Mouse (Mus musculus) forebrain, embryonic 11.5 days (tissue): ENCODE data around the gene Wipf3. TPM values are rescaled to one million over a fixed set of nuclear protein-coding genes. Genes with fewer than 3 reads are reported as not detected.
A peak's percentile ranks its signal among the peaks of the same experiment; 100 is the strongest.

Experiments used
- ATAC-seq: fragments of 200-750 bp; cut with Nextera tagmentation; replicated peaks from 2 replicates; pipeline ENCODE4 v1.8.0; 2017; ENCODE audit warnings: moderate TSS enrichment; ENCODE audit not compliant: low FRiP score
- DNase-seq: peaks from one replicate; pipeline ENCODE4 v3.0.0-alpha.2; 2017; ENCODE audit warnings: low spot score
- H3K27ac ChIP-seq: fragments of 300-500 bp; sonication (generic); 2 replicates; pipeline ENCODE4 v1.5.1; 2014; ENCODE audit warnings: low read depth, low read length
- H3K27me3 ChIP-seq: fragments of 300-500 bp; sonication (generic); 2 replicates; pipeline ENCODE4 v1.6.1; 2014; ENCODE audit warnings: mild to moderate bottlenecking, low read length, mixed read lengths; ENCODE audit not compliant: control insufficient read depth, insufficient read depth
- H3K36me3 ChIP-seq: fragments of 300-500 bp; sonication (generic); 2 replicates; pipeline ENCODE4 v1.6.1; 2014; ENCODE audit warnings: mild to moderate bottlenecking, low read length, moderate library complexity, mixed read lengths; ENCODE audit not compliant: control insufficient read depth, insufficient read depth
- H3K4me1 ChIP-seq: fragments of 300-500 bp; sonication (generic); replicated peaks from 2 replicates; pipeline ENCODE4 v1.6.1; 2014; ENCODE audit warnings: low read length, mixed read lengths; ENCODE audit not compliant: control insufficient read depth, insufficient read depth
- H3K4me2 ChIP-seq: fragments of 300-500 bp; sonication (generic); 2 replicates; pipeline ENCODE4 v1.6.1; 2014; ENCODE audit warnings: low read depth, mild to moderate bottlenecking, low read length, moderate library complexity, mixed read lengths; ENCODE audit not compliant: severe bottlenecking
- H3K4me3 ChIP-seq: fragments of 300-500 bp; sonication (generic); 2 replicates; pipeline ENCODE4 v1.5.1; 2014; ENCODE audit warnings: low read depth, low read length
- H3K9ac ChIP-seq: fragments of 300-500 bp; sonication (generic); 2 replicates; pipeline ENCODE4 v1.6.1; 2014; ENCODE audit warnings: low read length
- H3K9me3 ChIP-seq: fragments of 300-500 bp; sonication (generic); 2 replicates; pipeline ENCODE4 v1.6.1; 2016; ENCODE audit warnings: low read length, mixed read lengths; ENCODE audit not compliant: control insufficient read depth
- WGBS: fragments of 180-500 bp; shearing (Covaris S2); extraction: QIAGEN DNeasy Blood & Tissue Kit; methylation state at CpG from one replicate; pipeline ENCODE4 v1.1.7; 2014; 5-methylcytosine and 5-hydroxymethylcytosine counted together
- polyA plus RNA-seq: library from polyadenylated mRNA; unstranded; fragments of >200 nt; fragmentation: Nextera tagmentation; extraction: Ambion mirVana; gene quantifications from 2 replicates; pipeline ENCODE4 v1.2.1, GENCODE M21; 2014

Gene Wipf3
- 0.96 and 1.3 TPM in 2 replicates for polyA plus RNA-seq

- Histone ChIP-seq H3K27ac (no peak within 1 kb of the TSS), H3K4me2 (peak within 1 kb of the TSS; percentile 96), H3K9me3 (no peaks in the 10 kb centered on the region), H3K4me1 (peaks cover 7% of the 10 kb centered on the region; the same call in 1 of the 2 replicates), H3K27me3 (peaks cover 12% of the 10 kb centered on the region), H3K9ac (peak within 1 kb of the TSS; percentile 63), H3K4me3 (peak within 1 kb of the TSS; percentile 52), H3K36me3 (no peaks in the 10 kb centered on the region)
- DNase-seq (peak; percentile 75), ATAC-seq (peak; percentile 84)
- under 1% methylated on average over 67 of the region's 71 CpGs for WGBS
These were observed at the start of gene Wipf3 for GRCm38 (mm10) chr6:54429447-54430194. TSS of gene Wipf3 (plus strand) at chr6:54429603.

GRCm38 (mm10) chr6:54382636-54383035 is 46.8 kb upstream of the Wipf3 start:
- no peaks in the 10 kb centered on the region for H3K36me3 ChIP-seq
- H3K4me3 ChIP-seq = no peak overlapping the region
- H3K27me3 ChIP-seq = no peaks in the 10 kb centered on the region
- DNase-seq = no peak
- ATAC-seq = no peak
- 75% methylated on average over 8 of the region's 8 CpGs for WGBS
- no peak overlapping the region for H3K4me2 ChIP-seq
- no peak overlapping the region for H3K27ac ChIP-seq
- no peaks in the 10 kb centered on the region for H3K9me3 ChIP-seq
- H3K9ac ChIP-seq = no peak overlapping the region
- H3K4me1 ChIP-seq = no peaks in the 10 kb centered on the region

GRCm38 (mm10) chr6:54383893-54384524 is 45.4 kb upstream of the Wipf3 start:
- Histone ChIP-seq H3K27ac (no peak overlapping the region), H3K4me2 (no peak overlapping the region), H3K9me3 (no peaks in the 10 kb centered on the region), H3K4me1 (no peaks in the 10 kb centered on the region), H3K4me3 (no peak overlapping the region), H3K9ac (no peak overlapping the region), H3K27me3 (no peaks in the 10 kb centered on the region), H3K36me3 (no peaks in the 10 kb centered on the region)
- WGBS = 63% methylated on average over 12 of the region's 12 CpGs
- no peak for DNase-seq
- ATAC-seq = no peak

GRCm38 (mm10) chr6:54384777-54385176 is 44.6 kb upstream of the Wipf3 start:
- no peaks in the 10 kb centered on the region for H3K9me3 ChIP-seq
- H3K4me2 ChIP-seq = no peak overlapping the region
- H3K4me1 ChIP-seq = no peaks in the 10 kb centered on the region
- ATAC-seq (no peak), DNase-seq (no peak)
- H3K27me3 ChIP-seq = no peaks in the 10 kb centered on the region
- H3K27ac ChIP-seq = no peak overlapping the region
- no peaks in the 10 kb centered on the region for H3K36me3 ChIP-seq
- WGBS = 97% methylated on average over 1 of the region's 1 CpGs
- no peak overlapping the region for H3K9ac ChIP-seq
- H3K4me3 ChIP-seq = no peak overlapping the region

- 82% methylated on average over 4 of the region's 4 CpGs for WGBS
- no peaks in the 10 kb centered on the region for H3K4me1 ChIP-seq
- no peak overlapping the region for H3K4me3 ChIP-seq
- H3K27me3 ChIP-seq = no peaks in the 10 kb centered on the region
- DNase-seq (no peak), ATAC-seq (no peak)
- no peak overlapping the region for H3K27ac ChIP-seq
- H3K9me3 ChIP-seq = no peaks in the 10 kb centered on the region
- H3K9ac ChIP-seq = no peak overlapping the region
- H3K36me3 ChIP-seq = no peaks in the 10 kb centered on the region
- H3K4me2 ChIP-seq = no peak overlapping the region
These were observed 43.0 kb upstream of the Wipf3 start for GRCm38 (mm10) chr6:54386429-54386828.

GRCm38 (mm10) chr6:54387044-54387443 is 42.4 kb upstream of the Wipf3 start:
- DNase-seq (no peak), ATAC-seq (no peak)
- H3K4me3 ChIP-seq = no peak overlapping the region
- no peaks in the 10 kb centered on the region for H3K9me3 ChIP-seq
- H3K9ac ChIP-seq = no peak overlapping the region
- no peaks in the 10 kb centered on the region for H3K36me3 ChIP-seq
- no peak overlapping the region for H3K4me2 ChIP-seq
- no peak overlapping the region for H3K27ac ChIP-seq
- 87% methylated on average over 3 of the region's 3 CpGs for WGBS
- no peaks in the 10 kb centered on the region for H3K4me1 ChIP-seq
- no peaks in the 10 kb centered on the region for H3K27me3 ChIP-seq

- H3K4me1 ChIP-seq = no peaks in the 10 kb centered on the region
- no peaks in the 10 kb centered on the region for H3K9me3 ChIP-seq
- no peak for DNase-seq
- no peak for ATAC-seq
- no peak overlapping the region for H3K4me3 ChIP-seq
- no peak overlapping the region for H3K9ac ChIP-seq
- no peak overlapping the region for H3K27ac ChIP-seq
- H3K27me3 ChIP-seq = no peaks in the 10 kb centered on the region
- no peaks in the 10 kb centered on the region for H3K36me3 ChIP-seq
- 85% methylated on average over 5 of the region's 5 CpGs for WGBS
- H3K4me2 ChIP-seq = no peak overlapping the region
These were observed 41.7 kb upstream of the Wipf3 start for GRCm38 (mm10) chr6:54387751-54388150.

GRCm38 (mm10) chr6:54388690-54389275 is 40.6 kb upstream of the Wipf3 start:
- Histone ChIP-seq H3K9ac (no peak overlapping the region), H3K4me3 (no peak overlapping the region), H3K36me3 (no peaks in the 10 kb centered on the region), H3K27me3 (no peaks in the 10 kb centered on the region), H3K4me1 (no peaks in the 10 kb centered on the region), H3K9me3 (no peaks in the 10 kb centered on the region), H3K4me2 (no peak overlapping the region), H3K27ac (no peak overlapping the region)
- WGBS = 83% methylated on average over 7 of the region's 7 CpGs
- ATAC-seq = no peak
- DNase-seq = no peak
